Mouse (Mus musculus): ENCODE data around the gene Ryr1. TPM values are rescaled to one million over a fixed set of nuclear protein-coding genes. Genes with fewer than 3 reads are reported as not detected.
A peak's percentile ranks its signal among the peaks of the same experiment; 100 is the strongest.
"Not testable (repeated sequence)": the region's sequence is repeated elsewhere in the genome, so short reads cannot be mapped to it uniquely, and the experiment has no call there.

Gene Ryr1
- polyA plus RNA-seq, 1 experiment from 2014 or later, result 19.7 TPM

- no peak overlapping the region for H3K4me3 ChIP-seq (replicated peaks; ENCODE audit: low read length)
- H3K27ac ChIP-seq (ENCODE audit: low read length), result no peak overlapping the region
- no peaks in the 10 kb centered on the region for H3K27me3 ChIP-seq (replicated peaks; ENCODE audit: control insufficient read depth, insufficient read depth, low read length)
- H3K4me2 ChIP-seq (ENCODE audit: low read length), result no peak overlapping the region
- no peaks in the 10 kb centered on the region for H3K36me3 ChIP-seq (ENCODE audit: control insufficient read depth, insufficient read depth)
- ATAC-seq, result no peak
- 89% methylated on average over 15 of the region's 15 CpGs for WGBS
- H3K9me3 ChIP-seq (ENCODE audit: control insufficient read depth, low read length), result no peaks in the 10 kb centered on the region
- no peak overlapping the region for H3K9ac ChIP-seq (replicated peaks; ENCODE audit: low read depth, low read length)
- H3K4me1 ChIP-seq (replicated peaks; ENCODE audit: control insufficient read depth, insufficient read depth, low read length), result no peaks in the 10 kb centered on the region
Observed at GRCm38 (mm10) chr7:29148771-29149170, 23.8 kb upstream of the Ryr1 start.

- Histone ChIP-seq H3K36me3 (ENCODE audit: control insufficient read depth, insufficient read depth) (no peaks in the 10 kb centered on the region), H3K4me1 (replicated peaks; ENCODE audit: control insufficient read depth, insufficient read depth, low read length) (no peaks in the 10 kb centered on the region), H3K4me3 (replicated peaks; ENCODE audit: low read length) (no peak overlapping the region), H3K9ac (replicated peaks; ENCODE audit: low read depth, low read length) (no peak overlapping the region), H3K27me3 (replicated peaks; ENCODE audit: control insufficient read depth, insufficient read depth, low read length) (no peaks in the 10 kb centered on the region), H3K4me2 (ENCODE audit: low read length) (no peak overlapping the region), H3K27ac (ENCODE audit: low read length) (no peak overlapping the region), H3K9me3 (ENCODE audit: control insufficient read depth, low read length) (no peaks in the 10 kb centered on the region)
- WGBS, result 90% methylated on average over 7 of the region's 7 CpGs
- ATAC-seq, result no peak
Observed at GRCm38 (mm10) chr7:29146625-29147367, 21.8 kb upstream of the Ryr1 start.

GRCm38 (mm10) chr7:29144006-29144405, 19.0 kb upstream of the Ryr1 start:
- 84% methylated on average over 4 of the region's 4 CpGs for WGBS
- H3K27ac ChIP-seq (ENCODE audit: low read length), result no peak overlapping the region

GRCm38 (mm10) chr7:29141416-29141815, 16.4 kb upstream of the Ryr1 start:
- Histone ChIP-seq H3K4me1 (replicated peaks; ENCODE audit: control insufficient read depth, insufficient read depth, low read length) (no peaks in the 10 kb centered on the region), H3K4me3 (replicated peaks; ENCODE audit: low read length) (no peak overlapping the region), H3K9ac (replicated peaks; ENCODE audit: low read depth, low read length) (no peak overlapping the region), H3K9me3 (ENCODE audit: control insufficient read depth, low read length) (no peaks in the 10 kb centered on the region), H3K36me3 (ENCODE audit: control insufficient read depth, insufficient read depth) (no peaks in the 10 kb centered on the region), H3K27me3 (replicated peaks; ENCODE audit: control insufficient read depth, insufficient read depth, low read length) (no peaks in the 10 kb centered on the region), H3K4me2 (ENCODE audit: low read length) (no peak overlapping the region), H3K27ac (ENCODE audit: low read length) (no peak overlapping the region)
- WGBS, result 88% methylated on average over 8 of the region's 8 CpGs
- no peak for ATAC-seq

More at GRCm38 (mm10) chr7:29144006-29144405, 19.0 kb upstream of the Ryr1 start:
- H3K4me3 ChIP-seq (replicated peaks; ENCODE audit: low read length), result no peak overlapping the region
- H3K27me3 ChIP-seq (replicated peaks; ENCODE audit: control insufficient read depth, insufficient read depth, low read length), result no peaks in the 10 kb centered on the region
- H3K36me3 ChIP-seq (ENCODE audit: control insufficient read depth, insufficient read depth), result no peaks in the 10 kb centered on the region
- H3K9me3 ChIP-seq (ENCODE audit: control insufficient read depth, low read length), result no peaks in the 10 kb centered on the region
- no peaks in the 10 kb centered on the region for H3K4me1 ChIP-seq (replicated peaks; ENCODE audit: control insufficient read depth, insufficient read depth, low read length)
- no peak overlapping the region for H3K9ac ChIP-seq (replicated peaks; ENCODE audit: low read depth, low read length)
- H3K4me2 ChIP-seq (ENCODE audit: low read length), result no peak overlapping the region
- ATAC-seq, result no peak

- not testable (repeated sequence) for H3K4me1 ChIP-seq (replicated peaks; ENCODE audit: control insufficient read depth, insufficient read depth, low read length); H3K36me3 ChIP-seq (ENCODE audit: control insufficient read depth, insufficient read depth); ATAC-seq; H3K27ac ChIP-seq (ENCODE audit: low read length); H3K9ac ChIP-seq (replicated peaks; ENCODE audit: low read depth, low read length); H3K4me2 ChIP-seq (ENCODE audit: low read length); H3K9me3 ChIP-seq (ENCODE audit: control insufficient read depth, low read length); H3K27me3 ChIP-seq (replicated peaks; ENCODE audit: control insufficient read depth, insufficient read depth, low read length); H3K4me3 ChIP-seq (replicated peaks; ENCODE audit: low read length)
- WGBS, result 96% methylated on average over 3 of the region's 4 CpGs
Observed at GRCm38 (mm10) chr7:29139237-29139636, 14.3 kb upstream of the Ryr1 start.

- H3K27me3 ChIP-seq (replicated peaks; ENCODE audit: control insufficient read depth, insufficient read depth, low read length), result no peaks in the 10 kb centered on the region
- H3K36me3 ChIP-seq (ENCODE audit: control insufficient read depth, insufficient read depth), result no peaks in the 10 kb centered on the region
- no peak overlapping the region for H3K9ac ChIP-seq (replicated peaks; ENCODE audit: low read depth, low read length)
- H3K4me2 ChIP-seq (ENCODE audit: low read length), result no peak overlapping the region
- no peak for ATAC-seq
- 46% methylated on average over 16 of the region's 16 CpGs for WGBS
- H3K4me1 ChIP-seq (replicated peaks; ENCODE audit: control insufficient read depth, insufficient read depth, low read length), result peaks cover 8% of the 10 kb centered on the region; the same call in 1 of the 2 replicates
- H3K9me3 ChIP-seq (ENCODE audit: control insufficient read depth, low read length), result no peaks in the 10 kb centered on the region
- H3K4me3 ChIP-seq (replicated peaks; ENCODE audit: low read length), result no peak overlapping the region
- no peak overlapping the region for H3K27ac ChIP-seq (ENCODE audit: low read length)
Observed at GRCm38 (mm10) chr7:29137429-29137828, 12.4 kb upstream of the Ryr1 start.

GRCm38 (mm10) chr7:29134693-29135386, 9.9 kb upstream of the Ryr1 start, which contains the start of gene Rasgrp4:
Gene Rasgrp4, plus strand, starts transcription at chr7:29134851.
- Histone ChIP-seq H3K4me2 (ENCODE audit: low read length) (peak within 1 kb of the TSS; percentile 49), H3K36me3 (ENCODE audit: control insufficient read depth, insufficient read depth) (no peaks in the 10 kb centered on the region), H3K4me1 (replicated peaks; ENCODE audit: control insufficient read depth, insufficient read depth, low read length) (peaks cover 8% of the 10 kb centered on the region; the same call in 1 of the 2 replicates), H3K9me3 (ENCODE audit: control insufficient read depth, low read length) (no peaks in the 10 kb centered on the region), H3K4me3 (replicated peaks; ENCODE audit: low read length) (peak within 1 kb of the TSS; percentile 30), H3K27me3 (replicated peaks; ENCODE audit: control insufficient read depth, insufficient read depth, low read length) (no peaks in the 10 kb centered on the region), H3K27ac (ENCODE audit: low read length) (no peak within 1 kb of the TSS), H3K9ac (replicated peaks; ENCODE audit: low read depth, low read length) (no peak within 1 kb of the TSS)
- 2% methylated on average over 9 of the region's 20 CpGs for WGBS
- ATAC-seq, result peak; percentile 28; the same call in 1 of the 2 replicates

GRCm38 (mm10) chr7:29134230-29134629, 9.3 kb upstream of the Ryr1 start:
- no peak overlapping the region for H3K9ac ChIP-seq (replicated peaks; ENCODE audit: low read depth, low read length)
- H3K4me2 ChIP-seq (ENCODE audit: low read length), result peak overlapping the region; percentile 49
- no peak overlapping the region; the same call in 1 of the 2 replicates for H3K4me3 ChIP-seq (replicated peaks; ENCODE audit: low read length)
- no peak overlapping the region for H3K27ac ChIP-seq (ENCODE audit: low read length)
- no peaks in the 10 kb centered on the region for H3K27me3 ChIP-seq (replicated peaks; ENCODE audit: control insufficient read depth, insufficient read depth, low read length)
- ATAC-seq, result no peak
- WGBS, result 10% methylated on average over 3 of the region's 4 CpGs
- peaks cover 8% of the 10 kb centered on the region; the same call in 1 of the 2 replicates for H3K4me1 ChIP-seq (replicated peaks; ENCODE audit: control insufficient read depth, insufficient read depth, low read length)
- H3K36me3 ChIP-seq (ENCODE audit: control insufficient read depth, insufficient read depth), result no peaks in the 10 kb centered on the region
- no peaks in the 10 kb centered on the region for H3K9me3 ChIP-seq (ENCODE audit: control insufficient read depth, low read length)

- Histone ChIP-seq H3K9ac (replicated peaks; ENCODE audit: low read depth, low read length) (no peak overlapping the region), H3K4me2 (ENCODE audit: low read length) (no peak overlapping the region), H3K27ac (ENCODE audit: low read length) (no peak overlapping the region), H3K4me3 (replicated peaks; ENCODE audit: low read length) (no peak overlapping the region), H3K27me3 (replicated peaks; ENCODE audit: control insufficient read depth, insufficient read depth, low read length) (no peaks in the 10 kb centered on the region), H3K9me3 (ENCODE audit: control insufficient read depth, low read length) (no peaks in the 10 kb centered on the region), H3K4me1 (replicated peaks; ENCODE audit: control insufficient read depth, insufficient read depth, low read length) (peaks cover 10% of the 10 kb centered on the region), H3K36me3 (ENCODE audit: control insufficient read depth, insufficient read depth) (no peaks in the 10 kb centered on the region)
- 52% methylated on average over 2 of the region's 2 CpGs for WGBS
- no peak for ATAC-seq
Observed at GRCm38 (mm10) chr7:29128725-29129124, 3.7 kb upstream of the Ryr1 start.

Data from forebrain, embryonic 16.5 days (tissue).